Mouse (Mus musculus): ENCODE measurements around the gene Sik2.

The Sik2 gene

DNA sequence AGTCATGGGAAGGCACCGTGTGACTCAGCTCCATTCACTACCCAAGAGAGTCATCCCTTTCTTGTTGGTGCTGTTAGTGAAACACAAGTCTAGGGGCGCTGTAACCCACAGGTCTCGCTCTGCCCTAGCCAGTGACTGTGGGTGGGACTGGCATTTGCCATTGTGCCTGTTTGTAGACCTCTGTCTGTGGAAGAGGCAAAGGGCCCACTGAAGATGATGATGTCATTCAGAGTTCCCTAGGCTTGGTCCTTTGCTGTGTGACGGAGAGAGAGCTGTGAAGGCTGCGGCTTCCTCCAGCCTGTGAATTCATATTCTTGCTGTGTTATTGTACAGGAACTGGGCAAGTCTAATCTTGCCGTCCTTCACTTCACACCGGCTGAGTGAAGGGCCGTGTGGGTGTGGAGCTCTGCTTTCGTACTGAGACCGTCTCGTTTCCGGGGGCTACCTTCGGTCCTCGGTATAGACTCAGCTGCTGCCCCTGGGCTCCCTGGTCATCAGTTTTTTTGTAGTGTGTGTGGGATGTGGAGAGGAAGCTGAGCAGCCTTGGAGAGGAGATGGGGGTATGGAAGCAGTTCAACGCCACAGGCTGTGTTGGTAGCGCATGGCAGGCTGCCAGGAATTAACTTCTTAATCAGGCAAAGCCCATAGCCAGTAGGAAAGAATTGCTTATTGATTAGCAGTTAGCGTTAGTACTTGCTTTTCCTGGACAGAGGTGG is 156.1 kb downstream of the Sik2 start:
- no peak for TF ChIP-seq GATA4 (IDR thresholded peaks at IDR 0.05; ENCODE audit: insufficient replicate concordance, low read length)

DNA sequence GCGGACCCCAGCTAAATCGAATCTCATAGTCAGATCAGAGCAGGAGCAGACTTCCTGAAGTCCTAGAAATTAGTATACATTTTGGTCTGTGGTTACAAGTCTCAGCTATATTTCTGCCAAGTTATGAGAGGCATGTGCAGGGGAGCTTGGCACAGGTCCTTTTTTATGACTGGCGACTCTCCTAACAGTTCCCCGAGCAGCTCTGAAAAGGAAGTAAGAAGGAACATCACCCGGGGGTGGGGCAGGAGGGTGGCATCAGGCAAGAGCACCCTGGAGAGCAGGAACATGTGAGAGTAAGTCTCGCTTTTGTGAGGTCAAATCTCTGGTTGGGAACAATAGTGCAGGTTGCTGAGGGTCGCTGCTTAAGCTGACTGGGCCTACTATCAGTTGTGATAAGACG is 158.2 kb downstream of the Sik2 start:
- no peak for TF ChIP-seq GATA4 (IDR thresholded peaks at IDR 0.05; ENCODE audit: insufficient replicate concordance, low read length)

DNA sequence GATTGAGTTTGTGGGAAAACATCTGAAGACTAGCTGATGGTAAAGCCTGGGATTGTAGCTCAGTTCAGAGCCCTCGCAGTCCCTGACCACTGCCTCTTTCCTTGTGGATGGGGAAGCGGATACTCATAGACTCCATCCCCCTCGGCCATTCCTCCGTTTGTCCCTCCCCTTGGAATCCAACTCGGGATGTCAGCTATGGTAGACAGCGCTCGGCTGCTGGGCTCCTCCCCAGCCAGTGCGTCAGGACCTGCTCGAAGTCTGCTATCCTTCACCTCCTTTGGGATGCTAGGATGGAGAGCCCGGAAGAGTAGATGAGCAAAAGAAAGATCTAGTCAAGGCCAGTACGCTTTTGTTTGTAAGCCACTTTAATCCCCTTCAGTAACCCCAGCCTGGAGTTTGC is 158.6 kb downstream of the Sik2 start:
- no peak for TF ChIP-seq GATA4 (IDR thresholded peaks at IDR 0.05; ENCODE audit: insufficient replicate concordance, low read length)

GRCm38 (mm10) chr9:50849755-50850154 is 159.1 kb downstream of the Sik2 start:
- no peak for TF ChIP-seq GATA4 (IDR thresholded peaks at IDR 0.05; ENCODE audit: insufficient replicate concordance, low read length)

GRCm38 (mm10) chr9:50849249-50849648 is 159.6 kb downstream of the Sik2 start:
- no peak for TF ChIP-seq GATA4 (IDR thresholded peaks at IDR 0.05; ENCODE audit: insufficient replicate concordance, low read length)

GRCm38 (mm10) chr9:50848821-50849220 is 160.1 kb downstream of the Sik2 start:
- no peak for TF ChIP-seq GATA4 (IDR thresholded peaks at IDR 0.05; ENCODE audit: insufficient replicate concordance, low read length)

DNA sequence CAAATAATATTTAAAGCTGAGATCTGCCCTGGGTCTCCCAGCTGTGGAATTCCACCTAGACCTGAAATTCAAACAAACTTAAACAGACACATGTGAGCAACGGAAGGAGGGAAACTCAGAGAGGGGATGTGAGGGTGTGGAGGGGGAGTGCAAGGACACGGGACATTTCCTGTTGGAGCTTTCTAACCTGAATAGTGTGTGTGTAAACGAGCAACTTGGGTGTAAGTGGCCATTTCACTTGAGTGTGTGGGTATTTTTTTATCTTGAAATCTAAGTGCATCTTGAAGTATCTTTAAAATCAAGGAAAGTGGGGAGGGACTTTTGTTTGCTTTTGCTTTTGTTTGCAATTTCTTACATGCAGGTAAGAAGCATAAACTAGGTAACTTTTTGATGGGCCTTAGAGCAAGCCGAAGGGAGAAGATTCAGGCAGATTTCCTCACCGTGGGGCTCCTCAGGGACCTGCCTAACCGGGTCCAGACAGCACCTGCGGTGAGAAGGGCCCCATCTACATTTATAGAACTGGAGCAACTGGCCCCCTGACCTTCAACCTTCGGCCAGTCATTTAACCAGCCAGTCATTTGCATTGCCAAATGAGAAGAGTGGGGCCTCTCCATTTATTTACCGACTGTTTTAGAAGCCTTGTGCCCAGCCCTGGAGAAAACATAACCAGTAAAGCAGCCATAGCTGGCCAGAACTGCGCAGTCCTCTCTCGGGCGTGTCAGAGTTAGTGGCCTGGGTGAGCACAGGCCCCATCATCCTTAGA is 161.1 kb downstream of the Sik2 start:
- TF ChIP-seq GATA4 (IDR thresholded peaks at IDR 0.05; ENCODE audit: insufficient replicate concordance, low read length) = no peak

DNA sequence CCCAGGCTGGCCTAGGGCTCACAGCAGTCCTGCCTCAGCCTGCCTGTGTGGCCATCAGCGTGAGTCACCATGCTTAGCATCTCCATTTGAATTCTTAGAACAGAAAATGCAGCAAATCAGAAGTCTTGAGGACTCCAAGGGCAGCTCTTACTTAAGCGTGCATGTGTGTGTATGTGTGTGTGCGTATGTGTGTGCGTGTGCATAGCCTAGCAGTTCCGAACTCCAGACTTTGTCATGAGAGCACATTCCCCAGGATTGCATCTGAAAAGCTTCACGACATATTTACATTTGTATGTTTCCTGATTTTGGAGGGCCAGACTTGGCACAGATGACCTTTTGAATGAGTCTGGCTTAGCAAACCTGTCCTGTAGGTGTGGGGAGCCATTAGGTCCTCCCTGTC is 161.7 kb downstream of the Sik2 start:
- TF ChIP-seq GATA4 (IDR thresholded peaks at IDR 0.05; ENCODE audit: insufficient replicate concordance, low read length) = no peak

DNA sequence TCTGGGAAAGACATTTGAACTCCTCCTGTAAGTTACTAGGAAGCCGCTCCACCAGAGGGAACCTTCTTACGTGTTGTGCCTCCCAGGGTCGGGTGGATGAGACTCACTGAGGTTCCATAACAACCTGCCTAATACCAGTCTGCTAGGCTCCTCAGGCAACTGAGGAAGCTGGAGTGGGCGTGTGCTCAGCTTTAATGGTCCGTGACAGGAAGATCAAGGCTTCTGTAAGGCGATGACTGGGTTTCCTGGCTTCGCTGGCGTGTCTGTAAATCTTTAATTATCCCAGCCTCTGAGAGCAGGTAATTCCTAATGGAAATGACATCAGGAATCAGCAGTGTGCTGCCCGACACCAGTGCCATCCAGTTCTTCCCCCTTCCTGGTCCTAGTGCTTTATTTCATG is 163.3 kb downstream of the Sik2 start:
- TF ChIP-seq GATA4 (IDR thresholded peaks at IDR 0.05; ENCODE audit: insufficient replicate concordance, low read length) = no peak

DNA sequence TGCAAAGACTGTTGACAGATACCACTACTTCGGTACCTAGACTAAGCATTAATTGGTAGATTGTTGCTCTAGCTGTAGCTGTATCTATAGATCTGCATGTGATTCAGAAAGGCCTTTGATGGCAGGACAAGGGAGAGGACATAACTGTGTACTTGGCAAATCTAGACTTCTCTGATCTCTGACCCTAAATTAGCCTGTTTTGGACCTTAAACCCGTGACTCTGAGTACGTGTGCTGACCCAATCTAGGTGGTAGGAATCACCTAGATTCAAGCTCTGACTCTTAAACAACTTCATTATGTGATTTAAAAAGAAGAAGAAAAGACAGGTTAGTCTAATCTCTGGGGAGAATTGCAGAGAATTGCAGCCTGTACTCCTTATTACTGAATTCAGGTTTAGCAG is 163.8 kb downstream of the Sik2 start, which contains the start of gene Ppp2r1b:
Gene Ppp2r1b, plus strand, starts transcription at position 221 of the 400 bp plus-strand sequence.
- TF ChIP-seq GATA4 (IDR thresholded peaks at IDR 0.05; ENCODE audit: insufficient replicate concordance, low read length) = no peak
